Mouse (Mus musculus): Measurements from ENCODE around the gene Abca8b. TPM values are rescaled to one million over a fixed set of nuclear protein-coding genes. Genes with fewer than 3 reads are reported as not detected.
"Not testable (repeated sequence)": the region's sequence is repeated elsewhere in the genome, so short reads cannot be mapped to it uniquely, and the experiment has no call there.

The Abca8b gene
- polyA plus RNA-seq, 1 experiment from 2014 or later: 0.29 TPM

DNA sequence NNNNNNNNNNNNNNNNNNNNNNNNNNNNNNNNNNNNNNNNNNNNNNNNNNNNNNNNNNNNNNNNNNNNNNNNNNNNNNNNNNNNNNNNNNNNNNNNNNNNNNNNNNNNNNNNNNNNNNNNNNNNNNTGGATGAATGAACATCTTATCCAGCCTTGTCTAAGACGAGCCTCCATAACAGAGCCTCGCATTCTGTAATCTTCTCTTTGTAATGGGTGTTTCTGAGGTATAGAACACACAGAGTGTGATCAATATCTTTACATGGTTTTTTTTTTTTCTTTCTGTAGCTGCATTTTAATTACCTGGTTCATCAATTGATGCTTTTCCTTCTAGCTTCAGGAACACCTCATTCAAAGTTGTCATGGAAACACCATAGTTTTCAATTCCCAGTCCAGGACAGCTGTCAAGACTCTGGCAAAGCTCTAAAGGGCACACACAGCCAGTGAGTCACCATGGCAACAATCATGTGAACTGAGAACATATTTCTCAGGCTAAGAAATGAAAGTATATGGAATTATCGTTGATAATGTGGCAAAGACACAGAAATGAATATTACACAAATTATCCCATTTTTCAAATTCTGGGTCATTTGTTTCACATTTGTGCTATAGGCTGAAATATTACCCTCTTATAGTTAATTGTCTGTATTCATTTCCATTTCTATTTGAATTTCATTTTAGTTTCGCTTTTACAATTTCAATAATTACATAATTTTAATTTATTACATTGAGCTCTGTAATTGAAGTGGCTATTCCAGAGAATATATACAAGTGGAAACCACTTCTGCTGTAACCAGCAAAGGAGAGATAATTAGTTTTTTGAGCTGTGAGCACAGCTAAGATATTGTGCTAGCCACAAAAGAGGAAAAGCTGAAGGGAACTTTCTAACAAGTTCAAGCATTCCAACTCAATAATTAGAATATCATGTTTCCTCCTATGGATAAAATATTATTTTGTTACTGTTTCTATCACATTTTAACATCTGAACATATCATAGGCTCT is 33.9 kb downstream of the Abca8b start:
- no peaks in the 10 kb centered on the region for H3K9me3 ChIP-seq
- 73% methylated on average over 4 of the region's 4 CpGs for WGBS
- no peaks in the 10 kb centered on the region for H3K36me3 ChIP-seq (replicated peaks)
- no peak overlapping the region for H3K27ac ChIP-seq
- DNase-seq (ENCODE audit: extremely low spot score, low spot score): no peak
- no peak overlapping the region for H3K4me3 ChIP-seq
- peaks cover 12% of the 10 kb centered on the region for H3K4me1 ChIP-seq
- no peaks in the 10 kb centered on the region for H3K27me3 ChIP-seq (ENCODE audit: poor library complexity, severe bottlenecking)

DNA sequence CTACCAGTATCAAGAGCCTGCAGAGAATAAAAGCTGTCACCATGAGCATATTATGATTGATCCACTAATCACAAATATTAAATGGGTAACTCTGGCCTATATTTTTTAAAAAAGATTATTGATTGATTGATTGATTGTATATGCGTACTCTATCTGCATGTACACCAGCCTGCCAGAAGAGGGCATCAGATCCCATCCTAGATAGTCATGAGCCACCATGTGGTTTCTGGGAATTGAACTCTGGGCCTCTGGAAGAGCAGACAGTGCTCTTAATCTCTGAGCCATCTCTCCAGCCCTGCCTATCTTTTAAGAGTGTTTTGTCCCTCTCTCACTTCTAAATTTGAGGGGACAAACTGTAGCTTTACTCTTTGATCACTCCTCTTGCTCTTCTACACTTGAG is 40.5 kb downstream of the Abca8b start:
- no peak for DNase-seq (ENCODE audit: extremely low spot score, low spot score)
- WGBS: 93% methylated on average over 1 of the region's 1 CpGs
- Histone ChIP-seq H3K9me3 (no peaks in the 10 kb centered on the region), H3K4me3 (no peak overlapping the region), H3K27me3 (ENCODE audit: poor library complexity, severe bottlenecking) (no peaks in the 10 kb centered on the region), H3K27ac (no peak overlapping the region), H3K4me1 (no peaks in the 10 kb centered on the region), H3K36me3 (replicated peaks) (no peaks in the 10 kb centered on the region)

DNA sequence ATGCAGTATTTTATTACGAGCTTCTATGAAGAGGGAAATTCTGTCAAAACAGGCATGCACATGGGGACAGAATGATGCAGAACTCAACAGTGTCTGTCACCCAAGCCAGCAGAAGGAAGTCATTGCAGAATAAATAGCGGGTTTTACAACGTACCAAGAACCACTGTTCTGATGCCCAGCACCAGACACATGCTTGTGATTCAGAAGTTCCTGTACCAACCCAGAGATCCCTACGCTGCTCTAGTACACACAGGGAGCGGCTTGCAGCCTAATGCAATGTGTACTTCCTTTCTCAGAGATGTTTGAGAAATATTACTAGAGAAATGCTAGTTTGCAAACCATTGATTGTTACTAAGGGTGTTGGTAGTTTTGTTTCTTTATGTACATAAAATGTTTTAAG is 58.7 kb downstream of the Abca8b start:
- 91% methylated on average over 5 of the region's 5 CpGs for WGBS
- no peak overlapping the region for H3K27ac ChIP-seq
- H3K4me1 ChIP-seq: no peaks in the 10 kb centered on the region
- H3K36me3 ChIP-seq (replicated peaks): no peaks in the 10 kb centered on the region
- no peak overlapping the region for H3K4me3 ChIP-seq
- no peak for DNase-seq (ENCODE audit: extremely low spot score, low spot score)
- H3K9me3 ChIP-seq: no peaks in the 10 kb centered on the region
- no peaks in the 10 kb centered on the region for H3K27me3 ChIP-seq (ENCODE audit: poor library complexity, severe bottlenecking)

DNA sequence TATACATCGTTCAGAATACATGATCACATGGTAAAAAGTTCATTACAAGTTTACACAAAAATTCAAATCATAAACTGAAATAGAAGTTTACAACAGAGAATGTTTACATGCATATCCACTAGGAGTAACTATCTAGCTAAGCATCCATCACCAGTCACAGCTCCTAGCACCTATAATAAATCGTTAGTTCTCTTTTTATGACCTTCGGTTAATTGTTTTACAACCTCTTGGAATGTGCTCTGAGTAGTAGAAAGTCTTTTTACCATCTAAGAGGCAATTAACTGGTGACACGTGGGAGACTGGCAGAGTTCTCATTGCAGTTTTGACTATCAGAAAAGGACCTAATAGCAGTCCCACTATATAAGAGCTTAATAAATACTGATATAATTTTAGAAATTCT is 62.4 kb downstream of the Abca8b start:
- H3K4me1 ChIP-seq; H3K27me3 ChIP-seq (ENCODE audit: poor library complexity, severe bottlenecking); H3K4me3 ChIP-seq; H3K9me3 ChIP-seq; H3K36me3 ChIP-seq (replicated peaks); H3K27ac ChIP-seq; DNase-seq (ENCODE audit: extremely low spot score, low spot score): not testable (repeated sequence)
- 84% methylated on average over 4 of the region's 4 CpGs for WGBS

DNA sequence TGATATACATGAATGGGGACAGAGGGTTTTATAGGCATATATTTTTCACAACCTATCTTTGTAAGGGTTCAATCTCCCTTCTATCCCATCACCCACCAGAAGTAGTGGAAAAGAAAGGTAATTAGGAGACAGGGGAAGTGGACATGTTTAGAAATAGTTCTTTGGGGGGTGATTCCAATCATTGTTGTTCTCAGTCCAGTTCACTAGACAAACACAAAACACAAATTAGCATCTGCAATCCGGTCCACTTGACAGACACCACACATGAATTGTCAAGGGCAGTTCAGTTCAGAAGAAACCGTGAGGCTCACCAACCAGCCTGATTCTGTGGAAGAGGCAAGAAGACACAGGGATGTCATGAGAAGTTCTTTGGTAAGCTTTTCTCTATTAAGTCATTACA is 67.2 kb downstream of the Abca8b start:
- no peak for DNase-seq (ENCODE audit: extremely low spot score, low spot score)
- Histone ChIP-seq H3K4me3 (no peak overlapping the region), H3K27ac (no peak overlapping the region), H3K4me1 (peaks cover 10% of the 10 kb centered on the region), H3K36me3 (replicated peaks) (no peaks in the 10 kb centered on the region), H3K9me3 (no peaks in the 10 kb centered on the region), H3K27me3 (ENCODE audit: poor library complexity, severe bottlenecking) (no peaks in the 10 kb centered on the region)
- 34% methylated on average over 2 of the region's 2 CpGs for WGBS

DNA sequence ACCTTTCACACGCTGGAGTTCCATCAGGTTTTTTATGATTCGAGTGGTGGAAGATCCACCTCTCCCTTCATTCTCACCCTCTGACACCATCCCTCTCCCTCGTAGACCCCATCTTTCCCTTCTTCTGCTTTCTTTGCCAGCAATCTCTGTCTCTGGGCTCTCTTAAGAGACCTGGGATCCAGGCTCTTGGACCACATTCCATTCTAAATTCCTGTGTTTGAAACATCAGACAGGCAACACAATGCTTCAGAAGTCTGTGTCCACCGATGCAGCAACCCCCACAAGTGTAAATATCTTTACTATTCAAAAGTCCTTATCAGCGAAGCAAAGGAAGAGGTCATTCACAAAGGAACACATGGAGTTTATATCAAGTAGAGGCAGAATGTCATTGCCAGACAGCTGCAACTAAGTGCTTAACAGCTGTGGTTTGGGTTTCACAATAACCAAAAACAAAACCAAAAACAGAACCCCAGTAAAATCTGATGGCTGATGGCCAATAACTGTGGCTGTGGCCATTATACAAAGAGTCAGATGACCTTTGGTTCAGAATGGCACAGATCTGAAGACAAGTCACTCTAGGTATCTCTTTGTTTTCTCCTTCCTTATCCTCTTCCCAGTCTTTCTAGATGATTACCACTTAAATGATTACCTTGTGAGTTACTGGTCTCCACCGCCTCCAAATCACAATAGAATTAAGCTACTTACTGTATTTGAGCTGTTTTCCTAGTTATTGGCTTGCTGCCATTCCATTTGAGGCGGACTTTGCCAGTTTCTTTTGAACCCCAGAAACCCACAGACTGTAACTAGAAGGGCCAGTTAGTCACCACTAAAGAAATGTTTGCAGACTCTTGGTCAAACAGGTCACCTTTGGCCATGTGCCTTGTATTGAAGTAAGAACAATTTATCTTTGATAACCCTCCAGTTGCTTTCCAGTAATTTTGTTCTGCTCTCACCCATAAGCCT is 68.6 kb downstream of the Abca8b start:
- no peaks in the 10 kb centered on the region for H3K27me3 ChIP-seq (ENCODE audit: poor library complexity, severe bottlenecking)
- H3K4me1 ChIP-seq: peaks cover 10% of the 10 kb centered on the region
- no peak overlapping the region for H3K4me3 ChIP-seq
- 79% methylated on average over 7 of the region's 7 CpGs for WGBS
- no peak overlapping the region for H3K27ac ChIP-seq
- no peak for DNase-seq (ENCODE audit: extremely low spot score, low spot score)
- H3K9me3 ChIP-seq: no peaks in the 10 kb centered on the region
- H3K36me3 ChIP-seq (replicated peaks): no peaks in the 10 kb centered on the region

DNA sequence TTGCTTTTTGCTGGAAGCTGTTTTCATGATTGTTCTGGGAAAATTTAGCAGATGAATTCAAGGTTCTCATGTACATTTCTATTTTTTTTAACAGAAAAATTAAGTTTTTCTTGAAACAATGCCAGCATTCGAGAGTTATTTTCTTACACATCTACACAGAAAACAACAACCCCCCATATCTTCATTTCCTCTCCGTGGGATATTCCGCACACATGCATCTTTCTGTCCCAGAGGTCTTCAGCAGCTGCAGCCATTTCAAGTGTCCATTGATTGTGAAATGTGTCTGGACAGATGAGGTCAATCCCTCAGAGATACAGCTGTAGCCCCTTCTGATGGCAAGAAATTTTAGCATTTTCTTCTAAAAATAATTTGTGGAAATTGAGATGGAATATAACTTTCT is 73.4 kb downstream of the Abca8b start:
- no peaks in the 10 kb centered on the region for H3K9me3 ChIP-seq
- no peaks in the 10 kb centered on the region for H3K4me1 ChIP-seq
- WGBS: 90% methylated on average over 3 of the region's 3 CpGs
- no peak overlapping the region for H3K4me3 ChIP-seq
- H3K36me3 ChIP-seq (replicated peaks): no peaks in the 10 kb centered on the region
- H3K27ac ChIP-seq: no peak overlapping the region
- no peak for DNase-seq (ENCODE audit: extremely low spot score, low spot score)
- no peaks in the 10 kb centered on the region for H3K27me3 ChIP-seq (ENCODE audit: poor library complexity, severe bottlenecking)

DNA sequence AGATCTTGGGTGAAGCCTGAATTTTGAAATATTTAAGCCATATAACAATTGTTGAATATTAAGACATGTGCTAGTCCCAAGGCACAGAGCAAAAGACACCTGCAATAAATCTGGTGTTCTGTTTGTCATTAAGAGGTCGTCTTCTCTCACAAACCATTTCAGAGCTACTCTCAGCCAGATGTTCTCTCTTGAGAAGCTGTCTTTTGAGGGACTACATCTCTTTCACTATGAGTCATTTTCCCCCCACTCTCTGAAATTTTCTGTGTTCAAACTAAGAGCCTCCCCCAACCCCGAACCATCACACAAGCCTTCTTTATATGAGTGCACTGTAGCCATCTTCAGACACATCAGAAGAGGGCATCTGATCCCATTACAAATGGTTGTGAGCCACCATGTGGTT is 76.2 kb downstream of the Abca8b start:
- Histone ChIP-seq H3K4me3 (no peak overlapping the region), H3K27ac (no peak overlapping the region), H3K27me3 (ENCODE audit: poor library complexity, severe bottlenecking) (no peaks in the 10 kb centered on the region), H3K4me1 (no peaks in the 10 kb centered on the region), H3K9me3 (no peaks in the 10 kb centered on the region), H3K36me3 (replicated peaks) (no peaks in the 10 kb centered on the region)
- whole genome bisulfite sequencing: 75% methylated on average over 2 of the region's 2 CpGs
- no peak for DNase-seq (ENCODE audit: extremely low spot score, low spot score)

DNA sequence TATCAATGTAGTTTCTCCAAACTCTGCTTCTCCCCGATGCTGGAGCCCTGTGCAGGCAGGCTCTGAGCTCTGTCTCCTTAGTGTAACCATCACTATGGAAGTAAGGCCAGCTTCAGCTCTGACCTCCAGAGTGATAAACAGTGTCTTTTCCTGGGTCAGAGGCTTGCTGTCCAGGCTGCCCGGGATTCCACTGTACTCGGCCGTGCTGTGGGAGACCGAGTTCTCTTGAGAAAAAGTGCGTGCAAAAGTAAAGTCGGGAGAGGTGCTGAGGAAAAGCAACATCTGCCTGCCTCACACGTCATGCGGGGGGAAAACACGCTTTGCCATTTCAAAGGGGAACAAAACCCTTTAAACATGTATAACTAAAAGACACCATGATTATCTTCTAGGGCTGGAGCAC is 79.0 kb downstream of the Abca8b start:
- Histone ChIP-seq H3K27ac (no peak overlapping the region), H3K4me3 (no peak overlapping the region), H3K4me1 (no peaks in the 10 kb centered on the region), H3K9me3 (no peaks in the 10 kb centered on the region), H3K36me3 (replicated peaks) (no peaks in the 10 kb centered on the region), H3K27me3 (ENCODE audit: poor library complexity, severe bottlenecking) (no peaks in the 10 kb centered on the region)
- no peak for DNase-seq (ENCODE audit: extremely low spot score, low spot score)
- WGBS: 90% methylated on average over 10 of the region's 10 CpGs

DNA sequence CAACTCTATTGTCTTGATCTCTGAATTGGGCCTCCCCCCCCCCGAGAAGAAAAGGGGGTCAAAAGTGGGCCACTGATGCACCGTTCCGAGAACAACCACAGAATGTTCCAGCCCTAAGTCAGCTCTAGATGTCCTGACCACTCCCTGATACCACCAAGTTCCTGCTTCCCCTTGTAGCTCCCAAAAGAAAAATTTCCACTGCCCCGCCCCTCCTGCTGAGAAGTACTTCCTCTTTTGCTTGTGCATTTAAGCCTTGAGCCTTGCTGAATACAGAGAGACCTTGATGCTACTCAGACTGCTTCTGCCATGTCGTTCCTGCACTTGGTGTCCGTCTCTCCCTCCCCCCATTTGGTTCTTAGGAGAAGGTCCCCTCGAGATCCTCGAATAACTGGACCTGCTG is 82.5 kb downstream of the Abca8b start:
- WGBS: 94% methylated on average over 8 of the region's 8 CpGs

DNA sequence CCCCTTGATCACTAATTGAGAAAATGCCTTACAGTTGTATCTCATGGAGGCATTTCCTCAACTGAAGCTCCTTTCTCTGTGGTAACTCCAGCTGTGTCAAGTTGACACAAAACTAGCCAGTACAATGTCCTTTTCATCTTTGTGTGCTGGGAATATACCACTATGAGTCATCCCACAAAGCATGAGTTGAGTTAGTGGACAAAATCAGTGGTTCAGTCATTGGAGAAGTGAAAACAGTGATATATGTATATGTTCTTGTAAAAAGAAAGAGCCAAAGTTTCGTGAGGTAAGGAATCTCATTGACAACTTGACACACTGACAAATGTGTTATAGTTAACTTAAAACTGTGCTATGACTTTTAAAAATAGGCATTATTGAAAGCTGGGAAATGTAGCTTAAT is 83.5 kb downstream of the Abca8b start:
- 89% methylated on average over 1 of the region's 1 CpGs for WGBS
- not testable (repeated sequence) for H3K27me3 ChIP-seq (ENCODE audit: poor library complexity, severe bottlenecking); H3K9me3 ChIP-seq; H3K4me3 ChIP-seq; H3K36me3 ChIP-seq (replicated peaks); H3K4me1 ChIP-seq; DNase-seq (ENCODE audit: extremely low spot score, low spot score); H3K27ac ChIP-seq

More for the DNA sequence above, 82.5 kb downstream of the Abca8b start:
- H3K4me1 ChIP-seq; H3K9me3 ChIP-seq; H3K36me3 ChIP-seq (replicated peaks); H3K4me3 ChIP-seq; DNase-seq (ENCODE audit: extremely low spot score, low spot score); H3K27me3 ChIP-seq (ENCODE audit: poor library complexity, severe bottlenecking); H3K27ac ChIP-seq: not testable (repeated sequence)

DNA sequence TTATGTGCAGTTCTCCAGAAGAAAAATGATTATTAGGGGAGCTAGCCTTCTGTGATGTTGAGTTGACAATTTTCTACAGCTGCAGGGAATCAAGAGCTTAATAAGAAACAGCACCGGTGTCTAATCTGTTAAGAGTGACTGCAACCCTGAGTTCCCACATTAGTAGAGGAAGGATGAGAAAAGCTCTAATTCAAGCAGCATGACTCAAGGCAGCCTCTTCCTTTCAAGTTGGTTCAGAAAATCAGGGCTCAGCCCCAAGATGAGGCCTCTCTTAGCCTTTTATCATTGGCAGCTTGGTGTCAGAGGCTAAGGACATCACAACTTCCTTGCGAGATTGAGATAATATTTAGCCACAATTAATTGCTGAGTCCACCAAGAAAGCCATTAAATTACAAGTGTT is 85.8 kb downstream of the Abca8b start:
- no peaks in the 10 kb centered on the region for H3K27me3 ChIP-seq (ENCODE audit: poor library complexity, severe bottlenecking)

More for the DNA sequence above, 85.8 kb downstream of the Abca8b start:
- H3K4me1 ChIP-seq: peaks cover 14% of the 10 kb centered on the region; the same call in 1 of the 2 replicates
- 59% methylated on average over 2 of the region's 2 CpGs for WGBS
- H3K4me3 ChIP-seq: no peak overlapping the region
- no peak overlapping the region for H3K27ac ChIP-seq
- no peak for DNase-seq (ENCODE audit: extremely low spot score, low spot score)
- no peaks in the 10 kb centered on the region for H3K36me3 ChIP-seq (replicated peaks)
- H3K9me3 ChIP-seq: no peaks in the 10 kb centered on the region

Measured in forebrain, embryonic 10.5 days (tissue).